Mouse (Mus musculus): ENCODE measurements around the gene Khdc4. TPM values are rescaled to one million over a fixed set of nuclear protein-coding genes. Genes with fewer than 3 reads are reported as not detected.

The Khdc4 gene
- polyA plus RNA-seq (2017; shearing (Covaris generic)): 74.1 TPM

GRCm38 (mm10) chr3:88684980-88685941 is at the start of gene Khdc4:
TSS of gene Khdc4 (plus strand) at chr3:88685803.

GRCm38 (mm10) chr3:88652846-88653515 is 32.6 kb upstream of the Khdc4 start, which contains the start of gene Rxfp4:
TSS of gene Rxfp4 (minus strand) at chr3:88653142.

GRCm38 (mm10) chr3:88716399-88717197 is 31.0 kb downstream of the Khdc4 start, which contains the start of gene Rit1:
TSS of gene Rit1 (plus strand) at chr3:88716838.

Other genes with a start within 250 kb of the Khdc4 start
- 33.9 TPM for gene Sema4a, start 224.6 kb upstream of the Khdc4 start, polyA plus RNA-seq (2017; shearing (Covaris generic))
- gene Lmna, start 175.8 kb upstream of the Khdc4 start, polyA plus RNA-seq (2017; shearing (Covaris generic)): 12.2 TPM
- 0.26 TPM for gene Mex3a, start 153.4 kb upstream of the Khdc4 start, polyA plus RNA-seq (2017; shearing (Covaris generic))
- not detected for gene Rab25, start 137.5 kb upstream of the Khdc4 start, polyA plus RNA-seq (2017; shearing (Covaris generic))
- 198 TPM for gene Lamtor2, start 132.7 kb upstream of the Khdc4 start, polyA plus RNA-seq (2017; shearing (Covaris generic))
- gene Ubqln4, start 132.0 kb upstream of the Khdc4 start, polyA plus RNA-seq (2017; shearing (Covaris generic)): 49.3 TPM
- 136 TPM for gene Ssr2, start 109.9 kb upstream of the Khdc4 start, polyA plus RNA-seq (2017; shearing (Covaris generic))
- 127 TPM for gene Arhgef2, start 79.8 kb upstream of the Khdc4 start, polyA plus RNA-seq (2017; shearing (Covaris generic))
- gene Rxfp4, start 32.7 kb upstream of the Khdc4 start, polyA plus RNA-seq (2017; shearing (Covaris generic)): not detected
- gene Rit1, start 31.0 kb downstream of the Khdc4 start, polyA plus RNA-seq (2017; shearing (Covaris generic)): 60.1 TPM
- gene Syt11, start 89.4 kb downstream of the Khdc4 start, polyA plus RNA-seq (2017; shearing (Covaris generic)): 94.0 TPM
- 40.6 TPM for gene Gon4l, start 149.4 kb downstream of the Khdc4 start, polyA plus RNA-seq (2017; shearing (Covaris generic))
- gene Msto1, start 228.2 kb downstream of the Khdc4 start, polyA plus RNA-seq (2017; shearing (Covaris generic)): 33.2 TPM